Mouse (Mus musculus): Measurements from ENCODE around the gene Bloc1s5.

GRCm38 (mm10) chr13:38607130-38607529, 27.8 kb downstream of the Bloc1s5 start:
- no peak for TF ChIP-seq CTCF (conservative IDR thresholded peaks at IDR 0.05 in 1 of 2, IDR thresholded peaks at IDR 0.05 in 1 of 2; ENCODE audit: low read depth in 2 of 2, low read length in 2 of 2)
- no peak for TF ChIP-seq MAFK (IDR thresholded peaks at IDR 0.05; ENCODE audit: insufficient replicate concordance, low read length)
- no peak for TF ChIP-seq IRF4 (IDR thresholded peaks at IDR 0.05; ENCODE audit: low read depth, low read length)
- TF ChIP-seq SMC3 (IDR thresholded peaks at IDR 0.05; ENCODE audit: low read depth, low read length) = no peak
- no peak for TF ChIP-seq ETS1 (conservative IDR thresholded peaks at IDR 0.05; ENCODE audit: low read depth, low read length)
- TF ChIP-seq ZC3H11A (IDR thresholded peaks at IDR 0.05; ENCODE audit: low read depth, low read length) = no peak
- no peak for TF ChIP-seq NELFE (IDR thresholded peaks at IDR 0.05; ENCODE audit: low read depth, low read length)
- TF ChIP-seq ZKSCAN1 (IDR thresholded peaks at IDR 0.05; ENCODE audit: borderline replicate concordance, low read depth, low read length) = no peak
- TF ChIP-seq GABPA (IDR thresholded peaks at IDR 0.05; ENCODE audit: insufficient replicate concordance, low read depth, low read length) = no peak
- no peak for TF ChIP-seq CHD2 (IDR thresholded peaks at IDR 0.05; ENCODE audit: low read length)
- TF ChIP-seq POLR2A (IDR thresholded peaks at IDR 0.05; ENCODE audit: low read depth, low read length) = no peak
- no peak for TF ChIP-seq MAX (IDR thresholded peaks at IDR 0.05; ENCODE audit: low read length)
- TF ChIP-seq HCFC1 (IDR thresholded peaks at IDR 0.05; ENCODE audit: low read depth, low read length) = no peak
- no peak for TF ChIP-seq E2F4 (IDR thresholded peaks at IDR 0.05; ENCODE audit: insufficient replicate concordance, low read depth, low read length)

All from CH12.LX (cell line).